Mouse (Mus musculus): ENCODE results near the gene Gatad2b. TPM values are rescaled to one million over a fixed set of nuclear protein-coding genes. Genes with fewer than 3 reads are reported as not detected.

The Gatad2b gene
- total and polyA plus RNA-seq, 3 experiments, result 8.4 to 22.6 (median 8.9) TPM

GRCm38 (mm10) chr3:90254419-90255193 is 38.4 kb upstream of the Gatad2b start:
- Histone ChIP-seq H3K4me2 (ENCODE audit: insufficient read depth, low read depth, poor library complexity, severe bottlenecking) (peak overlapping the region; percentile 46), H3K27me3 (replicated peaks) (no peaks in the 10 kb centered on the region), H3K36me3 (replicated peaks in 1 of 2; ENCODE audit: control insufficient read depth in 1 of 2, insufficient read depth in 1 of 2, low read length in 1 of 2) (peaks cover 41 to 45% of the 10 kb centered on the region in 2 experiments), H3K27ac (ENCODE audit: insufficient read depth, low read depth) (peak overlapping the region; percentile 91), H3K9me3 (replicated peaks; ENCODE audit: low read length) (no peaks in the 10 kb centered on the region), H3K79me2 (replicated peaks; ENCODE audit: control insufficient read depth, extremely low read depth, insufficient read depth, poor library complexity, severe bottlenecking) (peaks cover 56% of the 10 kb centered on the region), H3K4me3 (replicated peaks in 1 of 3; ENCODE audit: low read depth in 2 of 3, low read length in 2 of 3, poor library complexity in 1 of 3) (peak overlapping the region; percentile 91 to 95 (median 93)), H3K4me1 (ENCODE audit: control insufficient read depth in 1 of 2, insufficient read depth in 2 of 2) (peaks cover 8 to 45% of the 10 kb centered on the region in 2 experiments), H3K9ac (ENCODE audit: insufficient read depth, low read depth) (peak overlapping the region; percentile 85)
- in situ Hi-C loops (cut with MboI; ENCODE audit: low pct_ligation_motif_present, low pct_unique_long_range_greater_than_20kb, low sequenced_read_pairs), result no loop called here
- TF ChIP-seq GABPA (IDR thresholded peaks at IDR 0.05; ENCODE audit: insufficient replicate concordance, low read depth, low read length) (no peak), SIN3A (IDR thresholded peaks at IDR 0.05; ENCODE audit: low read length) (no peak; the same call in 1 of the 2 replicates), UBTF (IDR thresholded peaks at IDR 0.05; ENCODE audit: low read depth, low read length) (peak; percentile 20; the same call in 1 of the 2 replicates), MXI1 (IDR thresholded peaks at IDR 0.05; ENCODE audit: low read depth, low read length) (peak; percentile 65), ETS1 (conservative IDR thresholded peaks at IDR 0.05; ENCODE audit: low read depth, low read length) (0 out of 2 replicates have a peak, but pooled peaks have one; percentile 13), MYC (IDR thresholded peaks at IDR 0.05; ENCODE audit: low read depth, low read length) (0 out of 2 replicates have a peak, but pooled peaks have one; percentile 38), RCOR1 (conservative IDR thresholded peaks at IDR 0.05; ENCODE audit: low read depth, low read length) (0 out of 2 replicates have a peak, but pooled peaks have one; percentile 39), ELF1 (IDR thresholded peaks at IDR 0.05; ENCODE audit: low read depth, low read length) (peak; percentile 42), MEF2A (IDR thresholded peaks at IDR 0.05; ENCODE audit: borderline replicate concordance, low read depth, low read length) (peak; percentile 60; the same call in 1 of the 2 replicates), IRF4 (IDR thresholded peaks at IDR 0.05; ENCODE audit: low read depth, low read length) (peak; percentile 85), EP300 (IDR thresholded peaks at IDR 0.05; ENCODE audit: low read length) (peak; percentile 56; the same call in 1 of the 2 replicates), BHLHE40 (IDR thresholded peaks at IDR 0.05; ENCODE audit: low read depth, low read length) (no peak), JUND (conservative IDR thresholded peaks at IDR 0.05; ENCODE audit: low read depth, low read length) (no peak), HCFC1 (IDR thresholded peaks at IDR 0.05; ENCODE audit: low read depth, low read length) (peak; percentile 64), POLR2A (IDR thresholded peaks at IDR 0.05; ENCODE audit: low read depth, low read length) (0 out of 2 replicates have a peak, but pooled peaks have one; percentile 37), CHD1 (IDR thresholded peaks at IDR 0.05; ENCODE audit: low read depth, low read length) (peak; percentile 15; the same call in 1 of the 2 replicates), CHD2 (IDR thresholded peaks at IDR 0.05; ENCODE audit: low read length) (peak; percentile 8; the same call in 1 of the 2 replicates), ZMIZ1 (IDR thresholded peaks at IDR 0.05; ENCODE audit: low read depth, low read length) (peak; percentile 62; the same call in 1 of the 2 replicates), NELFE (IDR thresholded peaks at IDR 0.05; ENCODE audit: low read depth, low read length) (no peak), CTCF (conservative IDR thresholded peaks at IDR 0.05 in 1 of 2, IDR thresholded peaks at IDR 0.05 in 1 of 2; ENCODE audit: low read depth in 2 of 2, low read length in 2 of 2) (peak in 1 of 2 experiments; percentile 19; a peak in 1 of 4 replicates), E2F4 (IDR thresholded peaks at IDR 0.05; ENCODE audit: insufficient replicate concordance, low read depth, low read length) (no peak), MAZ (IDR thresholded peaks at IDR 0.05; ENCODE audit: low read depth, low read length) (0 out of 2 replicates have a peak, but pooled peaks have one; percentile 46)
- dilution Hi-C loops (cut with MboI; ENCODE audit: extremely low pct_ligation_motif_present, extremely low pct_unique_long_range_greater_than_20kb, low sequenced_read_pairs), result no loop called here
- DNase-seq (ENCODE audit: extremely low read depth), result peak; percentile 64
